Mouse (Mus musculus): ENCODE data around the gene Ptpro. TPM values are rescaled to one million over a fixed set of nuclear protein-coding genes. Genes with fewer than 3 reads are reported as not detected.
"Not testable (repeated sequence)": the region's sequence is repeated elsewhere in the genome, so short reads cannot be mapped to it uniquely, and the experiment has no call there.

Ptpro gene
- polyA plus RNA-seq, 1 experiment from 2014 or later, result 50.3 TPM

DNA sequence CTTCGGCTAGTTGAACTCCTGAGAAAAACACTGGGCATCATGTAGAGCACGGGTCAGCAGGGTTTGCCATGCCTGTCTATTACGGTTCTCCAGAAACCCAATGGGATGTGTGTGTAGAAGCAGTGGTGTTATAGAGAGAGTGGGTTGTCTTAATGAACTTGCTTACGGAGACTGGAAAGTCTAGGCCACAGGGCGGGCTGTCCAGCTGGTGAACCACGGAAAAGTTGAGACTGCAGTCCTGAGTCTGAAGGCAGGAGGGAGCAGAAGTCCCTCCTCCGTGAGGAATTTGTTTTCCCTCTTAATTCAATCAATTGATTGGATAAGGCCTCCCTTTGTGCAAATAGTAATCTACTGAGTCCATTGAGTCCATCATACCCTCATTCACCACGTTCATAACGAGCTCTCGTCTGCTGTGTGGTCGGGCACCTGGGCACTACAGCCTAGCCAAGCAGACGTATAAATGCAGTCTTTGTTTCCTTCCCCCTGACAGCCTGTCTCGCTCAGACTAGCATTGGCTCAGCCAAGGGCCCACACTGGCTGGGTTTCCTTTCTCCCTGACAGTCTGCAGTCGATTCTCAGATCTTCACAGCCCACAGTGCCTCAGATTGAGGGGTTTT is 181.5 kb downstream of the Ptpro start:
- H3K4me2 ChIP-seq (replicated peaks), result no peak overlapping the region
- no peaks in the 10 kb centered on the region for H3K36me3 ChIP-seq
- H3K9ac ChIP-seq (replicated peaks), result 0 out of 2 replicates have a peak overlapping the region, but pooled peaks have one; percentile 5
- no peak overlapping the region for H3K4me3 ChIP-seq
- WGBS, result 26% methylated on average over 14 of the region's 14 CpGs
- H3K9me3 ChIP-seq, result no peaks in the 10 kb centered on the region
- H3K27ac ChIP-seq (replicated peaks), result peak overlapping the region; percentile 57
- H3K4me1 ChIP-seq, result peaks cover 14% of the 10 kb centered on the region
- no peaks in the 10 kb centered on the region; the same call in 1 of the 2 replicates for H3K27me3 ChIP-seq
- ATAC-seq (replicated peaks), result peak; percentile 91

DNA sequence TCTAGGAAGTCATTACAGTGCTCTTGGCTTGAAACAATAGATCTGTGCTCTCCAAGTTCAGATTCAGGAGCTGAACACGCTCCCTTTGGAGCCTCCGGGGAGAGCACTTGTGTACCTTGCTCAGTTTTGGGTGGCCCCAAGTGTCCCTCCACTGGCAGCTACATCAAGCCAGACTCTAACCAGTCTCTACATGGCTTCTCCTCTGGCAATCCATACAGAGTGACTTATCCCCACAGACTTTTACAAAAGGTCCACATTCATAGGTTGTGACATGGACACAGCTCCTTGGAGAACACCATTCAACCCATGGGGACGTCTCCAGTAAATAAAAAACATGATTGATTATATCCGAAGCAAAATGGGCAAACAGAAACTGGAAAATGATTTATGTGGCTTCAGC is 185.4 kb downstream of the Ptpro start:
- Histone ChIP-seq H3K27ac (replicated peaks) (no peak overlapping the region), H3K4me3 (no peak overlapping the region), H3K4me1 (peaks cover 14% of the 10 kb centered on the region), H3K9me3 (no peaks in the 10 kb centered on the region), H3K4me2 (replicated peaks) (0 out of 2 replicates have a peak overlapping the region, but pooled peaks have one; percentile 11), H3K36me3 (no peaks in the 10 kb centered on the region; the same call in 1 of the 2 replicates), H3K27me3 (peaks cover 18% of the 10 kb centered on the region; the same call in 1 of the 2 replicates), H3K9ac (replicated peaks) (no peak overlapping the region)
- 49% methylated on average over 4 of the region's 4 CpGs for WGBS
- no peak for ATAC-seq (replicated peaks)

DNA sequence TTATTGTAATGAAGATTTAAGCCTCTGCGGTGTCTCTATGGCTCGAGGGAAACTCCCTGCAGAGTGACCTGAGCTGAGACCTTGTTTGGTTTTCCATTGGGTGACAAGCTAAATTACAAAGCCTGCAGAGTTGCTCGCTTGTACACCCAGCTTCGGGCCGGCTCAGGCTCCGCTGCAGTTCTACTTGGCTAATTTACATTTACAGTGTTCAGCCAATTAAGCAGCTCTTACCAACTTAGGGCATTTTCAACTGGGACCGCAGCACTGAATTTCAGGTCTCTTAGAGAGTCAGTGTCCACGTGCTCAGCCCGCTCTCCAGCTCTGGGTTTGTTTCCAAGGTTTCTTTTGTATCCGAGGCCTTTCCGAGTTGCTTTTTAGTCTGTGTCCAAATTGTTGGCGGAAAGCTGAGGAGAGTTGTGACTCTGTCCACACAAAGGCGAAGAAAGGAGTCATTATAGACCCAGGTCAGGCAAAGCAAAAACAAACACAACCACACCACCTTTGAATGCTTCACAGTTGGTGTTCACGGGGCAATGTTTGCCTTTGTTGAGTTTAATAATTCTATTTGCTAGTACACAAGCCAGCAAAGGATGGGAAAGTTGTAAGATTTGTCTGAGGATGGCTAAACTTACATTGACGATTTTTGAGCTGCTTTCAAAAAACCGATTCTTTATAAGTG is 185.9 kb downstream of the Ptpro start:
- Histone ChIP-seq H3K4me3 (no peak overlapping the region), H3K27me3 (peaks cover 18% of the 10 kb centered on the region; the same call in 1 of the 2 replicates), H3K9ac (replicated peaks) (no peak overlapping the region), H3K9me3 (no peaks in the 10 kb centered on the region), H3K4me1 (peaks cover 14% of the 10 kb centered on the region), H3K27ac (replicated peaks) (no peak overlapping the region), H3K36me3 (peaks cover 5% of the 10 kb centered on the region), H3K4me2 (replicated peaks) (0 out of 2 replicates have a peak overlapping the region, but pooled peaks have one; percentile 11)
- ATAC-seq (replicated peaks), result peak; percentile 66
- 9% methylated on average over 16 of the region's 16 CpGs for WGBS

DNA sequence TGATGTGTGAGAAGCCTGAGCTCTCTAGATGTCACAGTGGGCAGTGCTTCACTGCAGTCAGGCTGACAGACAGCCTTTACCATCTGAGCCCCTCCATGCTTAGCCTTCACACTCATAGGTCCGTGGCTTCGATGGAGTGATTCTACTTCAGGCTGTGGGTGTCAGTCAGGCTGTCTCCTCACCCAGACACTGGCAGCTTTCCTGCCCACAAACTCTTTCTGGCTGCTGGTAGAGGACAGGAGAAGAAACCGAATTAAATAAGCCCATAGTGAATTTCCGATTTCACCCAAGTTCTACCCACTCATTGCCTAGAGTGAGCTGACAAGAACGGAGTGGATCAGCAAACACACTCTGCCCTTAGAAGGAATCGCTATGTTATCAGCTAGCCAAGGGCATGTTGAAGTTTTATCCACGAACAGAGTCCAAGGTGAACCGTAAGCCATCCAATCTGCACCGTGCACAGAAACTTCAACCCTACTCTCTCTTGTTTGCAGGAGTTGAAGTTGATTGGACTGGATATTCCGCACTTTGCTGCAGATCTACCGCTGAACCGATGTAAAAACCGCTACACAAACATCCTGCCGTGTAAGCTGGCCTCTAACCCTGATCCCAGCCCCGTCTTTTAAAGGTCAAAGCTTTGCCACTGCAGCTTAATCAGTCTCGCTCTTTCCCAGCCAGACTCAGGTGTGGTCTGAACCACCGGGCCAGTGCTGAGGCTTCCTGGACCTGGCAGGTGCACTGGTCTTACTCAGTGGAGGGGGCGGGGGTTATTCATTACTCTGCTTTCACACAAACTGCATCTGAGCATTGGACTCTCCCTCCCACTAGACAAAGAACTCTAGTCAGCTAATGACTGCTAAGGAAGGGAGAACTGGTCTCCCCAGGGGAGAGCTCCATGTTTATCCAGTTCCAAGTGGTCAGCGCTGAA is 188.7 kb downstream of the Ptpro start:
- Histone ChIP-seq H3K4me2 (replicated peaks) (no peak overlapping the region), H3K9me3 (no peaks in the 10 kb centered on the region), H3K4me1 (peaks cover 6% of the 10 kb centered on the region), H3K27me3 (peaks cover 18% of the 10 kb centered on the region; the same call in 1 of the 2 replicates), H3K27ac (replicated peaks) (no peak overlapping the region), H3K36me3 (peaks cover 15% of the 10 kb centered on the region), H3K9ac (replicated peaks) (no peak overlapping the region), H3K4me3 (no peak overlapping the region)
- ATAC-seq (replicated peaks), result no peak
- WGBS, result 84% methylated on average over 19 of the region's 19 CpGs

DNA sequence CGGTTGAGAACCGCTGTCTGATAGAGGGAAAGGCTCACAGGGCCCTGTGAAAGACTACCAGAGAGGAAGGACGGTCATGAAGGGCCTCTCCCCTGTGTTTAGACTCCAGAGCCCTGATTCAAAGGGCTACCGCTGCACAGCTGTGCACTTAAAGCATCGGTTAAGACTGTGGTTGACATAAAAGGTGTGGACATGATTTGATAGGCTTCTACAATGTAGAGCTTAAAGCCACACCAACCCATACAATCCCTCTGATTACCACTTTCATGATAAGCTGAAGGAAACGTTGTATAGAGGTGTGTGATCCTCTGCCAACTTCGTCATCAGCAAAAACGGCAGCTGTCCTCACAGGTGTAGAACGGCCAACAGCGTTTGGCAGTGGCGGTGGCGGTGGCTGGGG is 191.0 kb downstream of the Ptpro start:
- Histone ChIP-seq H3K4me1 (peaks cover 2% of the 10 kb centered on the region), H3K4me2 (replicated peaks) (no peak overlapping the region), H3K27ac (replicated peaks) (no peak overlapping the region), H3K36me3 (peaks cover 15% of the 10 kb centered on the region), H3K9me3 (no peaks in the 10 kb centered on the region), H3K27me3 (peaks cover 18% of the 10 kb centered on the region; the same call in 1 of the 2 replicates), H3K4me3 (no peak overlapping the region), H3K9ac (replicated peaks) (no peak overlapping the region)
- ATAC-seq (replicated peaks), result no peak
- WGBS, result 88% methylated on average over 12 of the region's 12 CpGs

DNA sequence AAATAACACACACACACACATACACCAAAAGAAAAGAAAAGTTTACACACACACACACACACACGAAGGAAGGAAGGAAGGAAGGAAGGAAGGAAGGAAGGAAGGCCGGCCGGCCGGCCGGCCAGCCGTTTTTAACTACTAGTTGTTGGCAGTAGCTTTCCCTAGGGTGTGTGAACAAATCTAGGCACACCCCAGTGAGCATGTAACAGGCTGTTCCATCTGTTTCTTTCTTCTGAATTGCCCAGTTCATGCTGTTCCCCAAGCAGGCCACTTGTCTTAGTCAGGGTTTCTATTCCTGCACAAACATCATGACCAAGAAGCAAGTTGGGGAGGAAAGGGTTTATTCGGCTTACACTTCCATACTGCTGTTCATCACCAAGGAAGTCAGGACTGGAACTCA is 194.0 kb downstream of the Ptpro start:
- H3K4me2 ChIP-seq (replicated peaks); ATAC-seq (replicated peaks); H3K4me3 ChIP-seq; H3K9ac ChIP-seq (replicated peaks); H3K27ac ChIP-seq (replicated peaks); H3K27me3 ChIP-seq; H3K9me3 ChIP-seq; H3K4me1 ChIP-seq: not testable (repeated sequence)
- peaks cover 21% of the 10 kb centered on the region for H3K36me3 ChIP-seq
- 75% methylated on average over 7 of the region's 7 CpGs for WGBS

DNA sequence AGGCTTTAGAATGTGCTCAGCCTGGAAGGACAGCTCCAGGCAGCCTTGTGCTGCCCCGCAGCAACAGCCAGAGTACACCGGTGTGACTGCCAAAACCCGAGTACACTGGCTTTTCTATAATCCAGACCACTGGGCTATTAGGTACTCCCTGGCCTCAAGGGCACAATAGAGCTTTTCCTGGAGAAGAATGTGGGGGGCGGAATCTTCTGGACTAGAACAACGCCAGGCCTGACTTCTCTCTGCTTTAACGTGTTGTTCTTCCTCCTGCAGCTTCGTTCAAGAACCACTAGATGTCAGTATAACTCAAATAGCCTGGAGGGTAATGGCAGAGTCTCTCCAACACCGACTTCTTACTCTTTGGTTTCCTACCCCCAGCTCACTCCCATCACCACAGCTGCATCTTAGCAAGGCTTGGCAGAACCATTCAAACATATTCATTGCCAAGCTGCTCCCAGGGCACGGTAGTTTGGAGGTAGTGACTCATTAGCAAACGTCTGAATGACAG is 203.5 kb downstream of the Ptpro start:
- Histone ChIP-seq H3K4me2 (replicated peaks) (no peak overlapping the region), H3K9ac (replicated peaks) (no peak overlapping the region), H3K27me3 (no peaks in the 10 kb centered on the region; the same call in 1 of the 2 replicates), H3K36me3 (no peaks in the 10 kb centered on the region), H3K27ac (replicated peaks) (no peak overlapping the region), H3K9me3 (no peaks in the 10 kb centered on the region), H3K4me1 (no peaks in the 10 kb centered on the region), H3K4me3 (no peak overlapping the region)
- WGBS, result 9% methylated on average over 10 of the region's 10 CpGs
- ATAC-seq (replicated peaks), result peak; percentile 89

DNA sequence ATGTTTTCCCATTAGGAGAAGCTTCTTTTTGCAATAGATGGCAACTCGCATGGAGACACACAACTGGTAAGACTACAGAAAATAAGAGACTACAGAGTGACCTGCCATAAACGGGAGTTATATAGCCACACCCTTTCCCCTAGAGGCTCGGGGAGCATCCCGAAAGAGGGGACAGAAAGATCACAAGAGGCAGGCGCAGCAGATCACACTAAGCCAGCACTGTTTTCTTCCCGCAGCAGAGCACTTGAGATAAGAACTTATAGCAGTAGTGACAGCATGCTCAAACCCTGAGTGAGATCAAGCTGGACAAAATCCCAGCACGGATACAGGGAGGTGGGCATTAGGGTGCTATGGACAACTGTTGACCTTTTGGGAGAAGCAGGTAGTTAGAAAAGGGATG is 203.9 kb downstream of the Ptpro start:
- 0 out of 2 replicates have a peak, but pooled peaks have one; percentile 4 for ATAC-seq (replicated peaks)

DNA sequence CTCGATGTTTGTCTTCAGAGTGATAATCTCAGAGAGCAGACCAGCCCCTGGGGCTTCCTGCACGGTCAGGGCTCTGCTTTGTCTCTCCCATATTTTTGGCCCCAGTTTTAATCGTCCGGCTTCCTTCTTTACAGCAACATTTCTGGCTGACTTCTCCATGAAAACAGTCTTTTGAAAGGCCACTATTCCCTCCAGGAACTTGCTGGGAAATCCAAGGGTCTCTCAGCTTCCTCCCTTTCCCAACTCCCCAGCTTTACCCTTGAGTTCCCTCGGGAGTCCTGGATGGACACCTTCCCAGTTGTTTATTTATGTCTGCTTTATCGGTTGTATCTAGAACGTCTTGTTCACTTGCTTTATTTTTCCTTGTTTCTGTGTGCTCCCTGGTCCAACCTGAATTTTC is 205.1 kb downstream of the Ptpro start:
- Histone ChIP-seq H3K36me3 (no peaks in the 10 kb centered on the region), H3K4me1 (no peaks in the 10 kb centered on the region), H3K4me2 (replicated peaks) (no peak overlapping the region), H3K4me3 (no peak overlapping the region), H3K27ac (replicated peaks) (no peak overlapping the region), H3K9ac (replicated peaks) (no peak overlapping the region), H3K27me3 (no peaks in the 10 kb centered on the region; the same call in 1 of the 2 replicates), H3K9me3 (no peaks in the 10 kb centered on the region)
- WGBS, result 60% methylated on average over 7 of the region's 7 CpGs
- no peak for ATAC-seq (replicated peaks)

More for the DNA sequence above, 203.9 kb downstream of the Ptpro start:
- Histone ChIP-seq H3K27me3 (no peaks in the 10 kb centered on the region; the same call in 1 of the 2 replicates), H3K4me2 (replicated peaks) (no peak overlapping the region), H3K9ac (replicated peaks) (no peak overlapping the region), H3K9me3 (no peaks in the 10 kb centered on the region), H3K27ac (replicated peaks) (no peak overlapping the region), H3K36me3 (no peaks in the 10 kb centered on the region), H3K4me1 (no peaks in the 10 kb centered on the region), H3K4me3 (no peak overlapping the region)
- WGBS, result 71% methylated on average over 7 of the region's 7 CpGs

DNA sequence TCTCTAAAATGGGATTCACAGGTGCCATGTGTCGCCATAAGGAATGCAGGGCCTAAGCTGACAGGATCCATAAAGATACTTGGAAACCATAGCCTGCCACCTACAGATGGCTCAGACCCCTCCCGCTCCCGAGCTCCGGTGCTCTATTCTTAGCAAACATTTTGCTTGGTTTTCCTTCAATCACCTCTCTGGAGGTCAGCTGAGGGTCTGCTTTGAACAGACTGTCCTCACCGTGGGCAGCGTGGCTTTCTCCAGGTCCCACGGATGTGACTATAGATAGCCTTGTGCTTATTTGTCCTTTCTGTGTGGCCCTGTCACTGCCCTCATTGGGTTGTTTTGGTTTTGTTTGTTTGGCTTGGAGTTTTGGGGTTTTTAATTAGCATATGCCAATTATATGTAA is 206.0 kb downstream of the Ptpro start:
- WGBS, result 83% methylated on average over 7 of the region's 7 CpGs
- Histone ChIP-seq H3K36me3 (no peaks in the 10 kb centered on the region), H3K27ac (replicated peaks) (no peak overlapping the region), H3K9me3 (no peaks in the 10 kb centered on the region), H3K4me3 (no peak overlapping the region), H3K9ac (replicated peaks) (no peak overlapping the region), H3K4me1 (no peaks in the 10 kb centered on the region), H3K4me2 (replicated peaks) (no peak overlapping the region), H3K27me3 (no peaks in the 10 kb centered on the region; the same call in 1 of the 2 replicates)
- ATAC-seq (replicated peaks), result no peak

DNA sequence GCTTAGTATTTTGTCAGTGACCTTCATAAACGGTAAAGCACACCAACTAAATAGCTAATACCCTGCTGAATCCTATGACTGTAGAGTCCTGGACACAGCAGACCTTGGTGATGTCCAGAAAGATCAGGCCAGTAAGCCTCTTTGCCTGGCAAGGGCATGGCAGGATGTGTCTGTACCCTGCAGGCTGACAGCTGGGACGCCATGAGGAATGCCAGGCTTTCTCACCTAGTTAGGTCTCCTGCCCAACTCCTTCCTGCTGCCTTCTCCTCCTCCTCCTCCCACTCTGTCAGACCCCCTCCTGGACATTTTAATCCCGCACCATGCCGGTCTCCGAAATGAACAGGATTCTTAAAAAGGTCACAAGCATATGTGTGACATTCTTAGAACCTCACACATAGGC is 211.7 kb downstream of the Ptpro start:
- no peak overlapping the region for H3K4me3 ChIP-seq
- no peak overlapping the region for H3K27ac ChIP-seq (replicated peaks)
- no peak overlapping the region for H3K4me2 ChIP-seq (replicated peaks)
- peaks cover 4% of the 10 kb centered on the region; the same call in 1 of the 2 replicates for H3K4me1 ChIP-seq
- peaks cover 11% of the 10 kb centered on the region; the same call in 1 of the 2 replicates for H3K27me3 ChIP-seq
- no peaks in the 10 kb centered on the region for H3K36me3 ChIP-seq
- no peaks in the 10 kb centered on the region for H3K9me3 ChIP-seq
- WGBS, result 97% methylated on average over 5 of the region's 5 CpGs
- ATAC-seq (replicated peaks), result no peak
- H3K9ac ChIP-seq (replicated peaks), result no peak overlapping the region

Measured in forebrain, embryonic 15.5 days (tissue).